Mouse (Mus musculus) CD4-positive naive resting alpha-beta T cell, adult 76 days (primary cell): ENCODE data around the gene Tmem179b. TPM values are rescaled to one million over a fixed set of nuclear protein-coding genes. Genes with fewer than 3 reads are reported as not detected.

ENCODE experiments used
- total RNA-seq: library from RNA; stranded (reverse); gene quantifications from one replicate; pipeline ENCODE4 v1.2.4, GENCODE M21; 2023

Tmem179b gene
- 61.1 TPM for total RNA-seq

DNA sequence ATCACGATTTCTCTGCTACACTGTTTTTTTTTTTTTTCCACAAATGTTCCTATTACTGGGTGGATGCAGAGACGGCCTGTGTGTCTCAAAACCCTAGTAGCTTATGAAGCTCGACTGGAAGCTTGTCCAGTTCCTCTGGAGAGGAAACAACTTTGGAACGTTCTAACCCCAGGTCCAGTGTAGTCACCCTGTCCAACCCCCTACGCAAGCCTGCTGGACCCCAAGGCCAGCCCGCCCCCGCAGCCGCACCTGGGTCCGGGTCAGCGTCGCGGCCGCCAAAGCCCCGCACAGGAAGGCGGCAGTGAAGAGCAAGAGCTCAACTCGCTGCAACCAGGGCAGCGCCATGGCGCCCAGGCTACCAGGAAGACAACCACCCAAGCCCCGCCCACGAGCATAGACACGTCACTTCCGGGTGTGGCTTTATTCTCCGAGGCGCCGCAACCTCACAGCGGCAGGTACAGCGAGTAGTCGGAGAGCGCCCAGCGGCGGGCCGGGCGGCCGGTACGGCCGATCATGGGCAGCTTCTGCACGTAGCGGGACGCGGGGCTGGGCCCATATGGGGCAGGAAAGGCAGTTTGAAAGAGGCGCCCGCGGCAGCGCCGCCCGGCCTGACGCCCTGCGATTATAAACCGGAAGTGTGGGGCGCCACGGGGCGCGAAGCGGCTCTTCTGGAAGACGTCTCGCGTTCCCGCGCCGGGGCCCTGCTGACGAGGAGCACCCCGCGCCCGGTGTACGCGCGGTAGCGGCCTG is at the start of gene Tmem179b:
Gene Tmem179b (minus strand): TSS at position 382 of the 750 bp plus-strand sequence.

GRCm38 (mm10) chr19:8819596-8820423 is 45.5 kb upstream of the Tmem179b start, which contains the start of gene Hnrnpul2:
Gene Hnrnpul2, plus strand, starts transcription at chr19:8820010.

DNA sequence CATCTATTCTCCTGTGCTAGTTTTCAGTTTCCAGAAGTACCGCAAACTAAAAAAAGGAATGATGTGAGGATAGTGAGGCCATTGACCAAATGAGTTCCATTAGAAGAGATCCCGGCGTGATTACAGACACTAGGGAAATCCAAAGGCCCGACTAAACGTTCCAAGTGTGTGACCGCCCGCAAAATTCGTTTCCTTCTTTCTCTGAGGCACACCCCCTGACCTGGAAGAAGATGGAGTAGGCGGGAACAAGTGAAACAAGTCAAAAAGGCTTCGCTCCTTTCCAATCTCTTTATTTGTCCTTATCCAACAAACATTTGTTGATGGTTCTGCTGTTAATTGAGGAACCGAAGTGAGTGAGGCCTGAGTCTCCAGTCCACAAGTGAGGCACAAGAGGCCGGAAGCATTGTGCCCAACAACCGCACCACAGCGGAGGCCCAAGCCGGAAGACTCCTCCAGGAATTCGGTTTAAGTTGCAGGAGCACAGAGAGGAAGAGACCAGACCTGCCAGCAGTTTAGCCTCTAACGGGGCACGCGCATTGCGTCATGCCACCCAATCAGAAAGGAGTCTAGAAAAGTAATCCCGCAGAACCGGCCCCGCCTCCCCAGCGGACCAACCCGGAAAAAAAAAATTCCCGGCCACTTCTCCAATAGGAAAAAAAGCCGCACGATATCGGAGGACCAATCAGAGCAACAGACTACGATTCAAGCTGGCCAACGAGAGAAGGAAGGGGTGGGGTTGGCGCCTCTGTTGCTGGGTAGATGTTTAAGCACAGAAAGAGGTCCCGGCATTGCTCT is 44.7 kb upstream of the Tmem179b start, which contains the start of gene Ttc9c:
Gene Ttc9c (minus strand): TSS at position 533 of the 795 bp plus-strand sequence.

DNA sequence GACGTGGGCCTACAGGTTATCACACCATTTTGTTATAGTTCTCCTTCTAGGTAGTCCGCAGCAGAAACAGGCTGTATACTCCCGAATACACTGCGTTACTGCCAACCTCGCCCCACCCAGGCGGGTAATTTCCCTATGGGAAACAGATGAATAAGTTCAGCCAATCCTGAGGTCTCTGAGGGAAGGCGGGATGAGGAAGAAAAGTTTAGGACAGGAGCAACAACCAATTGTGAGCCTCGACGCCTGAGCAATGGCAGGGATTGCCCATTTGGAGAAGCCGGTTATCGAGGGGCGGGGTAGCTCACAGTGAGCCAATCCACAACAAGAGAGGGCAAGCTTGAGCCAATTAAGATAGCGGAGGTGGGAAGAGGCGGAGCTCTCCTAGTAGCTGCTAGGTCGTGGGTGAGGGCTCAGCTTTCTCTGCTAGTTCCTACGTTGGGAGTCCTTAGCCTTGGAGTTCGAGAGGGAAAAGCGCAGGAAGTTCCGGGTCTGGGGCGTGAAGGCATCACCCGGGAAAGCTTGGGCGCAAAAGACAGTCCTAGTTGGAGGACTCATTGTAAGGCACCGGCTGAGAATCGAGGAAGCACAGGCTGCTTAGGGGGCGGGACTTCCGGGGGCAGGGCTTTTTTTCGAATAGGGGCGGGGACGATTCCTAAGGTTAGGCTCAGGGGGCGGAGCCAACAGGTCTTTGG is 28.0 kb upstream of the Tmem179b start, which contains the start of gene Zbtb3:
Gene Zbtb3 (plus strand): TSS at position 426 of the 692 bp plus-strand sequence.

GRCm38 (mm10) chr19:8798264-8798946 is 24.1 kb upstream of the Tmem179b start, which contains the start of gene Polr2g:
Gene Polr2g, minus strand, starts transcription at chr19:8798577.

GRCm38 (mm10) chr19:8786008-8786781 is 11.9 kb upstream of the Tmem179b start, which contains the start of gene Taf6l:
Gene Taf6l, minus strand, starts transcription at chr19:8786417.

GRCm38 (mm10) chr19:8770567-8771270 is 3.5 kb downstream of the Tmem179b start, which contains the start of gene Tmem223:
Gene Tmem223, plus strand, starts transcription at chr19:8770996.

GRCm38 (mm10) chr19:8756635-8757387 is 17.5 kb downstream of the Tmem179b start, which contains the start of gene Nxf1:
Gene Nxf1, plus strand, starts transcription at chr19:8757073.

DNA sequence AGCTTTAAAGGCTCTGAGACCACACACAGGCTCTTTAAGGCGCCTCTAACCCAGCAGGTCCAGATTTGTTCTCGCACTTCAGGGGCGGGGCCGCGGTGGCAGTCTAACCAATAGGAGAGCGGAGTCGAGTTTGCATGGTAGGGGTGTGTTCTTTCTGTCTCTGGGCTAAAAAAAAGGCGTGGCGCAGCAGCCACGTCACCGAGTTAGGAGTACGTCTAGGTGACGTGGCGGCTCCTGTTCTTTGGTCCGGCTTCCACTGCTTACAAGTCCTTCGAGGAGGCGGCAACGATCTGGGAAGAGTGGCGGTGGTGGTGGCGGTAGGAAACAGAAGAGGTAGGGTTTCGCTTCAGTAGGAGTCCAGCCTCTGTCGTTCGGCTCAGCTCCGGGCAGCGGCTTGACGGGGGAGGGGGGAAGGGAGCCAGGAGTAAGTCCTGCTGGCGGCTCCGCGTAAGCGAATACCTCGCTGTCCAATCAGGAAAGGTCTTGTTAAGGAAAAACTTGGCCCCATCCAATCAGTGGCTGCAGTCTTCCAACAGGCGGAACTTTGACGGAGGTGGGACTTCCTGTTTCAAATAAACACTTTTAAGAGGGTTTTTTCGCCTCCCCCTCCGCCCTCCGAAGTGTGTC is 32.9 kb downstream of the Tmem179b start, which contains the start of gene Stx5a:
Gene Stx5a (plus strand): TSS at position 171 of the 627 bp plus-strand sequence.

GRCm38 (mm10) chr19:8740603-8741002 is 33.7 kb downstream of the Tmem179b start, which contains the start of gene 1700092M07Rik:
Gene 1700092M07Rik, plus strand, starts transcription at chr19:8740718.

GRCm38 (mm10) chr19:8735389-8736159 is 38.7 kb downstream of the Tmem179b start, which contains the start of gene Wdr74:
Gene Wdr74, plus strand, starts transcription at chr19:8735827.

DNA sequence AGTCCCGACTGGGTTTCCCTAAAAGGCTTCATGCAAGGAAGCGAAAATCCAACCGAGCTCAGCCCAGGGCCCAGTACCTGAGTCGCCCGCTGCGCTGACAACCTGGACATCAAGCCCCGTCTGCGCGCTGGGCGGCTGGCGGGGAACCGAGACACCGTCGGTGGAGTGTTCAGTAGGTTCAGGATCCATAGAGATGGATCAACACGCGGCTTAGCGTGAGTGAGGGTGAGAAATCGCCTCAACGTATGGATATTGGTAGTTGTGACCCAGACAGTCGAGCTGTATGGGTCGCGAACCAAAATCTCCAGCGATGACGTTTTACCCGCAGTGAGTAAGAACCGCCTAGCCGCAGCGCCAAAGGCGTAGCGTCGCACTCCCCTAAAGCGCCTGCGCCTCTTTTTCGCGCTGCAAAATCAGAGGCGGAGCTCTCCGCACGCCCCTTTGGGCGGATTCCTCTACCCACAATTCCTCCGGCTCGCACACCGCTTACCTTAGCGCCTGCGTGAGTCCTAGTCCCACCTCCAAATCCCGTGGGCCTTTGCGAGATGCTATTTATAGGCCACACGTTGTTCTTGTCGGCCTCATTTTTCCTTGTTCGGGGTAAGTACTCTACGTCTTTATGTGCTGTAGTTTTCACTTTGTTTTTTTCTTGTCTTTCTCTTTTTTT is 51.2 kb downstream of the Tmem179b start, which contains the start of gene Slc3a2:
Gene Slc3a2 (minus strand): TSS at position 463 of the 667 bp plus-strand sequence.

